Mouse (Mus musculus) retina, postnatal 1 day (tissue): ENCODE measurements around the gene Dazap1.

ENCODE experiments used
- DNase-seq: peaks from one replicate; pipeline ENCODE4 v3.0.0-alpha.2; 2012

Gene Dazap1

GRCm38 (mm10) chr10:80273847-80274246, 12.6 kb downstream of the Dazap1 start:
- no peak for DNase-seq

GRCm38 (mm10) chr10:80276238-80276637, 15.0 kb downstream of the Dazap1 start:
- no peak for DNase-seq

GRCm38 (mm10) chr10:80278390-80278789, 17.1 kb downstream of the Dazap1 start:
- DNase-seq: no peak

- DNase-seq: no peak
These were observed 18.0 kb downstream of the Dazap1 start for GRCm38 (mm10) chr10:80279273-80279672.

GRCm38 (mm10) chr10:80281304-80281703, 20.0 kb downstream of the Dazap1 start:
- no peak for DNase-seq

GRCm38 (mm10) chr10:80281921-80282371, 20.7 kb downstream of the Dazap1 start:
- DNase-seq: peak; percentile 84

GRCm38 (mm10) chr10:80282481-80283441, 21.5 kb downstream of the Dazap1 start:
- DNase-seq: no peak

- no peak for DNase-seq
These were observed 24.2 kb downstream of the Dazap1 start for GRCm38 (mm10) chr10:80285222-80286070.

- DNase-seq: no peak
These were observed 26.8 kb downstream of the Dazap1 start for GRCm38 (mm10) chr10:80288097-80288496.

- no peak for DNase-seq
These were observed 27.4 kb downstream of the Dazap1 start for GRCm38 (mm10) chr10:80288657-80289056.

GRCm38 (mm10) chr10:80292251-80293146, 31.2 kb downstream of the Dazap1 start, which contains the start of gene Rps15:
TSS of gene Rps15 (plus strand) at chr10:80292453.
- peak; percentile 98 for DNase-seq

- no peak for DNase-seq
These were observed 32.0 kb downstream of the Dazap1 start for GRCm38 (mm10) chr10:80293325-80293724.

- DNase-seq: no peak
These were observed 33.0 kb downstream of the Dazap1 start for GRCm38 (mm10) chr10:80294311-80294710.

GRCm38 (mm10) chr10:80294788-80295303, 33.6 kb downstream of the Dazap1 start:
- no peak for DNase-seq

- DNase-seq: peak; percentile 82
These were observed 34.5 kb downstream of the Dazap1 start, which contains the start of gene Apc2 for GRCm38 (mm10) chr10:80295618-80296425. TSS of gene Apc2 (plus strand) at chr10:80295977.

- DNase-seq: no peak
These were observed 35.5 kb downstream of the Dazap1 start for GRCm38 (mm10) chr10:80296824-80297223.

- DNase-seq: no peak
These were observed 36.3 kb downstream of the Dazap1 start for GRCm38 (mm10) chr10:80297526-80298133.

GRCm38 (mm10) chr10:80298571-80299281, 37.4 kb downstream of the Dazap1 start:
- DNase-seq: peak; percentile 94

GRCm38 (mm10) chr10:80299301-80299700, 38.0 kb downstream of the Dazap1 start:
- peak; percentile 59 for DNase-seq

GRCm38 (mm10) chr10:80299824-80300223, 38.5 kb downstream of the Dazap1 start:
- DNase-seq: no peak
